Mouse (Mus musculus): Measurements from ENCODE around the gene Fam57b. TPM values are rescaled to one million over a fixed set of nuclear protein-coding genes. Genes with fewer than 3 reads are reported as not detected.

The Fam57b gene
- 44.5 and 50.4 TPM in 2 replicates for polyA plus RNA-seq (2012; rRNA removed; ENCODE audit: low replicate concordance)

GRCm38 (mm10) chr7:126797411-126798126 lies at the start of gene Fam57b:
Fam57b (plus strand) TSS chr7:126797668.

GRCm38 (mm10) chr7:126759050-126759671 lies 38.3 kb upstream of the Fam57b start, which contains the start of gene Mapk3:
Mapk3 (plus strand) TSS chr7:126759601.

GRCm38 (mm10) chr7:126766201-126766600 lies 31.3 kb upstream of the Fam57b start, which contains the start of gene Gdpd3:
Gdpd3 (plus strand) TSS chr7:126766334.

GRCm38 (mm10) chr7:126776598-126777057 lies 20.8 kb upstream of the Fam57b start, which contains the start of gene Ypel3:
Ypel3 (plus strand) TSS chr7:126776955.

GRCm38 (mm10) chr7:126780971-126781635 lies 16.4 kb upstream of the Fam57b start, which contains the start of gene Tbx6:
Tbx6 (plus strand) TSS chr7:126781483.

GRCm38 (mm10) chr7:126791851-126792720 lies 5.4 kb upstream of the Fam57b start, which contains the start of gene Ppp4c:
Ppp4c (minus strand) TSS chr7:126792496.

GRCm38 (mm10) chr7:126831539-126831938 lies 34.1 kb downstream of the Fam57b start, which contains the start of gene 4930451I11Rik:
4930451I11Rik (minus strand) TSS chr7:126831639.

GRCm38 (mm10) chr7:126847116-126847420 lies 49.6 kb downstream of the Fam57b start, which contains the start of gene Doc2a:
Doc2a (plus strand) TSS chr7:126847416.

GRCm38 (mm10) chr7:126861429-126862130 lies 64.1 kb downstream of the Fam57b start, which contains the start of gene Hirip3:
Hirip3 (plus strand) TSS chr7:126861972.

GRCm38 (mm10) chr7:126862147-126862784 lies 64.8 kb downstream of the Fam57b start, which contains the start of gene Ino80e:
Ino80e (minus strand) TSS chr7:126862377.

Other genes starting within 250 kb of the Fam57b start
- 90.1 and 104 TPM in 2 replicates for gene Eif3c, start 231.3 kb upstream of the Fam57b start, polyA plus RNA-seq (2012; rRNA removed; ENCODE audit: low replicate concordance)
- gene Apobr, start 212.7 kb upstream of the Fam57b start, polyA plus RNA-seq (2012; rRNA removed; ENCODE audit: low replicate concordance), result 10.8 and 21.5 TPM in 2 replicates
- gene Cln3, start 211.9 kb upstream of the Fam57b start, polyA plus RNA-seq (2012; rRNA removed; ENCODE audit: low replicate concordance), result 100 and 141 TPM in 2 replicates
- gene Il27, start 202.7 kb upstream of the Fam57b start, polyA plus RNA-seq (2012; rRNA removed; ENCODE audit: low replicate concordance), result 0.85 and 1.1 TPM in 2 replicates
- 40.6 and 61.2 TPM in 2 replicates for gene Nupr1, start 166.8 kb upstream of the Fam57b start, polyA plus RNA-seq (2012; rRNA removed; ENCODE audit: low replicate concordance)
- gene Sgf29, start 148.4 kb upstream of the Fam57b start, polyA plus RNA-seq (2012; rRNA removed; ENCODE audit: low replicate concordance), result 71.7 and 78.0 TPM in 2 replicates
- 130 and 194 TPM in 2 replicates for gene Sult1a1, start 121.2 kb upstream of the Fam57b start, polyA plus RNA-seq (2012; rRNA removed; ENCODE audit: low replicate concordance)
- gene Bola2, start 102.3 kb upstream of the Fam57b start, polyA plus RNA-seq (2012; rRNA removed; ENCODE audit: low replicate concordance), result 29.7 and 49.0 TPM in 2 replicates
- 27.3 and 33.4 TPM in 2 replicates for gene Slx1b, start 101.9 kb upstream of the Fam57b start, polyA plus RNA-seq (2012; rRNA removed; ENCODE audit: low replicate concordance)
- gene Coro1a, start 89.9 kb upstream of the Fam57b start, polyA plus RNA-seq (2012; rRNA removed; ENCODE audit: low replicate concordance), result 442 and 1,092 TPM in 2 replicates
- 204 and 252 TPM in 2 replicates for gene Mapk3, start 38.1 kb upstream of the Fam57b start, polyA plus RNA-seq (2012; rRNA removed; ENCODE audit: low replicate concordance)
- gene Gdpd3, start 31.3 kb upstream of the Fam57b start, polyA plus RNA-seq (2012; rRNA removed; ENCODE audit: low replicate concordance), result 40.1 and 57.3 TPM in 2 replicates
- 391 and 922 TPM in 2 replicates for gene Ypel3, start 20.7 kb upstream of the Fam57b start, polyA plus RNA-seq (2012; rRNA removed; ENCODE audit: low replicate concordance)
- 11.6 and 16.3 TPM in 2 replicates for gene Tbx6, start 16.2 kb upstream of the Fam57b start, polyA plus RNA-seq (2012; rRNA removed; ENCODE audit: low replicate concordance)
- gene Ppp4c, start 5.2 kb upstream of the Fam57b start, polyA plus RNA-seq (2012; rRNA removed; ENCODE audit: low replicate concordance), result 180 and 199 TPM in 2 replicates
- not detected in 2 replicates for gene 4930451I11Rik, start 34.0 kb downstream of the Fam57b start, polyA plus RNA-seq (2012; rRNA removed; ENCODE audit: low replicate concordance)
- gene Doc2a, start 49.7 kb downstream of the Fam57b start, polyA plus RNA-seq (2012; rRNA removed; ENCODE audit: low replicate concordance), result 0.04 TPM in 1 of 2 replicates, not detected in the other
- gene Hirip3, start 64.3 kb downstream of the Fam57b start, polyA plus RNA-seq (2012; rRNA removed; ENCODE audit: low replicate concordance), result 2.8 and 3.3 TPM in 2 replicates
- 67.6 and 89.1 TPM in 2 replicates for gene Ino80e, start 64.7 kb downstream of the Fam57b start, polyA plus RNA-seq (2012; rRNA removed; ENCODE audit: low replicate concordance)
- gene Taok2, start 87.0 kb downstream of the Fam57b start, polyA plus RNA-seq (2012; rRNA removed; ENCODE audit: low replicate concordance), result 75.5 and 171 TPM in 2 replicates
- 96.1 and 130 TPM in 2 replicates for gene Tmem219, start 125.2 kb downstream of the Fam57b start, polyA plus RNA-seq (2012; rRNA removed; ENCODE audit: low replicate concordance)
- gene Kctd13, start 131.2 kb downstream of the Fam57b start, polyA plus RNA-seq (2012; rRNA removed; ENCODE audit: low replicate concordance), result 24.1 and 31.6 TPM in 2 replicates
- 0.20 and 0.35 TPM in 2 replicates for gene Asphd1, start 151.9 kb downstream of the Fam57b start, polyA plus RNA-seq (2012; rRNA removed; ENCODE audit: low replicate concordance)
- gene Sez6l2, start 152.9 kb downstream of the Fam57b start, polyA plus RNA-seq (2012; rRNA removed; ENCODE audit: low replicate concordance), result 3.1 and 3.5 TPM in 2 replicates
- 251 and 278 TPM in 2 replicates for gene Cdipt, start 178.2 kb downstream of the Fam57b start, polyA plus RNA-seq (2012; rRNA removed; ENCODE audit: low replicate concordance)
- 0.82 and 3.2 TPM in 2 replicates for gene Cdiptos, start 178.4 kb downstream of the Fam57b start, polyA plus RNA-seq (2012; rRNA removed; ENCODE audit: low replicate concordance)
- 90.2 and 123 TPM in 2 replicates for gene Mvp, start 217.0 kb downstream of the Fam57b start, polyA plus RNA-seq (2012; rRNA removed; ENCODE audit: low replicate concordance)
- gene Pagr1b, start 218.8 kb downstream of the Fam57b start, polyA plus RNA-seq (2012; rRNA removed; ENCODE audit: low replicate concordance), result 2.4 and 3.3 TPM in 2 replicates
- 0.93 and 1.2 TPM in 2 replicates for gene Pagr1a, start 219.7 kb downstream of the Fam57b start, polyA plus RNA-seq (2012; rRNA removed; ENCODE audit: low replicate concordance)
- 26.4 and 46.4 TPM in 2 replicates for gene Gm42742, start 223.4 kb downstream of the Fam57b start, polyA plus RNA-seq (2012; rRNA removed; ENCODE audit: low replicate concordance)
- gene Prrt2, start 223.5 kb downstream of the Fam57b start, polyA plus RNA-seq (2012; rRNA removed; ENCODE audit: low replicate concordance), result 22.2 and 31.3 TPM in 2 replicates
- 126 and 431 TPM in 2 replicates for gene Maz, start 229.4 kb downstream of the Fam57b start, polyA plus RNA-seq (2012; rRNA removed; ENCODE audit: low replicate concordance)
- gene Kif22, start 244.8 kb downstream of the Fam57b start, polyA plus RNA-seq (2012; rRNA removed; ENCODE audit: low replicate concordance), result 1.8 and 2.1 TPM in 2 replicates

Data from mammary gland, adult 2 months (tissue).